Mouse (Mus musculus): ENCODE measurements around the gene Crebrf. TPM values are rescaled to one million over a fixed set of nuclear protein-coding genes. Genes with fewer than 3 reads are reported as not detected.

The Crebrf gene
- polyA plus RNA-seq, 1 experiment from 2014 or later = 4.5 TPM

DNA sequence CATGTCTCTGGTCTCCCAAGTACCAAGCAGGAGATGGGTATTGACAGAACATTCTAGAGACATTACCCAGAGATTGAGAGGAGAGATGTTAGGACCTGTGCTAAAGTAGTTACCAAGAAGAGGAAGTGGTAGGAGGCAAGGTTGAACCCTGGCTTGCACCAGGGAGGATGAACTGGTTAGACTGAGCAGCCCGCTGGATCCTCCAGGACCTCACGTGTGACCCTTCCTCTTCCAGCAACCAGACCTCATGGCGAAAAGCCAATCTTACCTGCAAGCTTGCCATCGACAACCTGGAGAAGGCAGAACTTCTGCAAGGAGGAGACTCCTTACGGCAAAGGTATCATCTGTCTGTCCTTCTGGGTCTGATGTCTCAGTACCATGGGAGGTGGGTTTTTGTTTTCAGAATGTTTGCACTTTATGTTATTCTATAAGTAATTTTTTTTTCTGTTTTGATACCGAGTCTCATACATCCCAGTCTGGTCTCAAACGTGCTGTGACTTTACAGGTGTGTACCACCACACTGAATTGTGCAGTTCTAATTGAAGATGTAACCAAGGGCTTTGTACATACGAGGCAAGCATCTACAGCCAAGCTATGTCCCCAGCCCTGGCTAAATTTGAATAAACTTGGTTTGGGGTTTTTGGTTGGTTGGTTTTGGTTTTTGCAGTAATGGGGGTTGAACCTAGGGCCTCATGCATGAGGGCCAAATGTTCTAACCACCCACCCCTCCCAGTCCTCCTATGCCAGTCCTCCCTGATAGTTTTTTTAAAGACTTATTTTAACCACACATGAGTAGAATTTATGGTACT, 74.2 kb downstream of the Crebrf start:
- DNase-seq (ENCODE audit: low spot score) = peak; percentile 69
- H3K4me3 ChIP-seq = no peak overlapping the region
- H3K27me3 ChIP-seq (ENCODE audit: insufficient read depth, poor library complexity, severe bottlenecking) = no peaks in the 10 kb centered on the region
- H3K4me1 ChIP-seq = no peaks in the 10 kb centered on the region
- WGBS = 88% methylated on average over 8 of the region's 8 CpGs
- H3K27ac ChIP-seq = no peak overlapping the region
- no peaks in the 10 kb centered on the region for H3K9me3 ChIP-seq
- H3K36me3 ChIP-seq = peaks cover 79% of the 10 kb centered on the region

DNA sequence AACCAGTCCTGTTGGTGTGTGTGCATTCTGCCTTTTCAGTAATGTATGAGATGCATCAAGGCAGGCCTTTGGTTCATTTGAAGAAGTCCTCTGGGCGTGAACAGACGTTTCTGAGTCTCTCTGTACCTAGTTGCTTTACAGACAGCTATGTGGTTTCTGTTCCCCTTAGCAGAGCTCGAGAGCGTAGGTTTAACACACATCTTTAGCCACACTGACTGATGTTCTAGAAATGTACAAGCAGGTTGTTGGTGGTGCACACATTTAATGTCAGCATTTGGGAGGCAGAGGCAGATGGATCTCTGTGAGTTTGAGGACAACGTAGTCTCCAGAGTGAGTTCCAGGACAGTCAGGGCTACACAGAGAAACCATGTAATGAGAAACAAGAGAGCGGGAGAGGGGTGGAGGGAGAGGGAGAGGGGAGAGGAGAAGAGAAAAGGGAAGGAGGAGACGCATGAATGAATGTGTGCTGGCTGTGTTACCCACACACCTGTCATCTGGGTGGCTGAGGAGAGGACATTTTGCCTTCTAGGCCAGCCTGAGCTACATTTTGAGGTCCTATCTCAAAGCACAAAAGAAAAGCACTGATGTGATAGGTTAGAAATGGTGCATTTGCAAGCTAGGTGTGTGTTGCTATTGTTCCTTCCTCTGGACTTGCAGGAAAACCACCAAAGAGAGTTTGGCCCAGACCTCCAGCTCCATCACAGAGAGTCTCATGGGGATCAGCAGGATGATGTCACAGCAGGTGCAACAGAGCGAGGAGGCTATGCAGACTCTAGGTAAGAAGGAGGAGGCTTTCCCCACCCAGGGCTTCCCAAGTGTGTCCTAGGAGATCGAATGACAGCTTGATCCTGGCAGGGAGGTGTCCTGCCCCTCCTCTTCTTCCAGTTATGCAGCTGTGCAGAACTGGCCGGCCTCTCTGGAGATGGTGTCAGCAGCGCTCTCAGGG, 75.1 kb downstream of the Crebrf start:
- no peak overlapping the region for H3K27ac ChIP-seq
- H3K9me3 ChIP-seq = no peaks in the 10 kb centered on the region
- WGBS = 85% methylated on average over 11 of the region's 11 CpGs
- H3K4me1 ChIP-seq = peaks cover 8% of the 10 kb centered on the region
- peaks cover 71% of the 10 kb centered on the region for H3K36me3 ChIP-seq
- no peaks in the 10 kb centered on the region for H3K27me3 ChIP-seq (ENCODE audit: insufficient read depth, poor library complexity, severe bottlenecking)
- peak; percentile 33 for DNase-seq (ENCODE audit: low spot score)
- no peak overlapping the region for H3K4me3 ChIP-seq

DNA sequence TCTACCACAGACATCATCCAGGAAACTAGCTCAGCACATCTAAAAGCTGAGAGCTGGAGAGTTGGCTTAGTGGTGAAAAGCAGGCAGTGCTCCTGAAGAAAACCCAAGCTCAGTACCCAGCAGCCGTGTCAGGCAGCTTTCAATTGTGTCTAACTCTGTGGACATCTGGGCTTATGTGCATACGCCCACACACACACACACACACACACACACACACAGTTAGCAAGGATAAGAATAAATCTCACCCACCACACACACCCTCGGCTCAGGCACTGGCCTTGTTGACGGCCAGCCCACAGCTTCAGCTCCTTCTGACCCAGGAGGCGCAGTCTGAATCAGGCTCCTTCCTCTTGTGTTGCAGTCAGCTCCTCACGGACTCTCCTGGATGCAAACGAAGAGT, 76.1 kb downstream of the Crebrf start:
- peak; percentile 72 for DNase-seq (ENCODE audit: low spot score)
- no peaks in the 10 kb centered on the region for H3K27me3 ChIP-seq (ENCODE audit: insufficient read depth, poor library complexity, severe bottlenecking)
- H3K4me1 ChIP-seq = peaks cover 12% of the 10 kb centered on the region
- H3K36me3 ChIP-seq = peaks cover 63% of the 10 kb centered on the region
- no peaks in the 10 kb centered on the region for H3K9me3 ChIP-seq
- no peak overlapping the region for H3K27ac ChIP-seq
- no peak overlapping the region for H3K4me3 ChIP-seq
- WGBS = 84% methylated on average over 7 of the region's 7 CpGs

DNA sequence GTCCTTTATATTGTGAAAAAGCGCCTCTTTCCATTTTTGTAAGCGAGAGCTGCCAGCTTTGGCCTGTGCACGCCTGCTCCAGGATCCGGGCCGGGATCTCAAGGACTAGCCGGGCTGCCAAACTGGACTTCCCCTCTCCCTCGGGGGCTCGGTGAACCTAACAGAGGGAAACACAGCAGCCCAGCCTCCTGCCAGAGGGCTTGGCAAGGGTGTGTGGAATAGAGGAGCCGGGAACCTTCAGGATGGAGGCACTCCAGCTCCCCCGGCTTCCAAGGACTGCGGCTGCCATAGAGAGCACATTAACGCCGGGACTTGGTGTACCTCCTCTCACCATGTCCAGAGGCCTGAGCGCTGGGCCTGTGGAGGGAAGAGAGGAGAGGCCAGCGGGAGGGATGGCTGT, 76.6 kb downstream of the Crebrf start:
- peak; percentile 58 for DNase-seq (ENCODE audit: low spot score)
- H3K4me3 ChIP-seq = no peak overlapping the region
- peaks cover 16% of the 10 kb centered on the region for H3K4me1 ChIP-seq
- H3K27me3 ChIP-seq (ENCODE audit: insufficient read depth, poor library complexity, severe bottlenecking) = no peaks in the 10 kb centered on the region
- no peak overlapping the region; the same call in 1 of the 2 replicates for H3K27ac ChIP-seq
- H3K36me3 ChIP-seq = peaks cover 57% of the 10 kb centered on the region
- WGBS = 89% methylated on average over 15 of the region's 15 CpGs
- no peaks in the 10 kb centered on the region for H3K9me3 ChIP-seq

DNA sequence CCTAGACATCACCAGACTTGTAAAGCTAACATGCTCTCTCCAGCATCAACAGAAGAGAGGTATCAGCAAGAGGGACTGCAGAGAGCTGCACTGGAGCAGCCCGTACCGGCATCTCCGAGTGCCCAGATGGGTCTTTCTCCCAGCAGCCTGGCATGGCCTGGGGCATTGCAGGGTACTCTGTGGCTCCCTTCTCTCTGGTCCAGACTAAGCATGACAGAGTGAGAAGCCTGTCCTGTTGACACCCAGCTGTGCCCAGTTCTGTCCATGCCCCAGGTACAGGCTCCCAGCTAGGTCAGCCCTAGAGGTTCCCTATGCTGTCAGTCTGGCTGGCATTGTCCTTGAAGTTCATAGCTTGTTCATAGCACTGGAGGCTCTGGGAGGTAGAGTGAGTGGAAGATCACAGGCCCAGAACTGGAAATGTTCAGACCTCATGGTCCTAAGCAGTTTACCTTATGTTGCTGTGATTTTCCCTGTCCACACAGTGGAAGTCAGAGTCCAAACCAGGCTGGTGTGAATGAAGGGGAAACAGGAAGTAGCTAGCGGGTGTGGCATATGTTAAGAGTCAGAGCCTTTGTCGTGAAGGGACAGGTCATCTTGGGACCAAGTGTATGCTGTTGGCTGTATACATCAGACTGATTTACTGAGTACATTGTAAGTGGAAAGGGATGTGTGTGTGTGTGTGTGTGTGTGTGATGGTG, 77.8 kb downstream of the Crebrf start:
- no peaks in the 10 kb centered on the region for H3K9me3 ChIP-seq
- no peaks in the 10 kb centered on the region for H3K27me3 ChIP-seq (ENCODE audit: insufficient read depth, poor library complexity, severe bottlenecking)
- no peak overlapping the region for H3K27ac ChIP-seq
- peak; percentile 75 for DNase-seq (ENCODE audit: low spot score)
- peaks cover 26% of the 10 kb centered on the region for H3K4me1 ChIP-seq
- peaks cover 51% of the 10 kb centered on the region for H3K36me3 ChIP-seq
- no peak overlapping the region for H3K4me3 ChIP-seq
- WGBS = 80% methylated on average over 5 of the region's 5 CpGs

DNA sequence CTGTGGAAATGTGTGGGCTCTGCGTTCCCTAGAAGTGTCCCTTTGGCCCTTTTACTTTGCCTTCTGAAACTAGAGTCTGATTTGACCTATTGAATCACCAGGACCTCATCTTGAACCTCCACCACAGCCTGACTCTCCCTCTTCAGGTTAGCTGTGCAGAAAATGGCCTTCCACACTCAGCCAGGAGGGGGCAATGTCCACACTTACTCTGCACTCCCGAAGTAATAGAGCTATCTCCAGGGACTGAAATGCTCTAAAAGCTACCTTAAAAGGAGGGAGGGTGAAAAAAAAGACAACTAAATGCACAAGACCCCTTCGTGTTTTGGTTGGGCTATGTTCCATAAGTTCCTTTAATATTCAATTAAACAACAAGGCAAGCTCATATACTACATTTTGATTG, 79.3 kb downstream of the Crebrf start:
- Histone ChIP-seq H3K27ac (0 out of 2 replicates have a peak overlapping the region, but pooled peaks have one; percentile 7), H3K9me3 (no peaks in the 10 kb centered on the region), H3K4me1 (peaks cover 26% of the 10 kb centered on the region), H3K4me3 (no peak overlapping the region), H3K36me3 (peaks cover 35% of the 10 kb centered on the region), H3K27me3 (ENCODE audit: insufficient read depth, poor library complexity, severe bottlenecking) (no peaks in the 10 kb centered on the region)
- peak; percentile 78 for DNase-seq (ENCODE audit: low spot score)
- WGBS = 16% methylated on average over 3 of the region's 3 CpGs

DNA sequence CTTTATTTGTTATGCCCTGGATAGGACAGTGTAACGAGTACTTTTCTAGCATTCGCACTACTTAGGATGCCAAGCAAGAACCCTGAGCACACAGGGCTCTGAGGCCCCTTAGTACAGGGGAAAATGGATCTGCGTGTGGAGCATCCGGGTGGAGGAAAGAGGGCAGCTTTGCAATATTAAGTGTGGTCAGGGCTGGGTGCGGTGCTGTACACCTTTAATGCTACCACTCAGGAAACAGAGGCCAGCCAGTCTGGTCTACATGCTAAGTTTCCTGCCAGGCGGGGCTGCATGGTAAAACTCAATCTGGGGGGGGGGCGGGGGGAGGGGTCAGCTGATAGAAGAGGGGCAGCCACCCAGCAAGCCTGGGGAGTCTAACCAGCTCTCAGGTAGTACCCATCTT, 79.9 kb downstream of the Crebrf start:
- no peak overlapping the region for H3K4me3 ChIP-seq
- peaks cover 26% of the 10 kb centered on the region for H3K4me1 ChIP-seq
- no peaks in the 10 kb centered on the region for H3K27me3 ChIP-seq (ENCODE audit: insufficient read depth, poor library complexity, severe bottlenecking)
- peak overlapping the region; percentile 10; the same call in 1 of the 2 replicates for H3K27ac ChIP-seq
- peaks cover 29% of the 10 kb centered on the region for H3K36me3 ChIP-seq
- no peaks in the 10 kb centered on the region for H3K9me3 ChIP-seq
- WGBS = 54% methylated on average over 7 of the region's 7 CpGs
- peak; percentile 55 for DNase-seq (ENCODE audit: low spot score)

DNA sequence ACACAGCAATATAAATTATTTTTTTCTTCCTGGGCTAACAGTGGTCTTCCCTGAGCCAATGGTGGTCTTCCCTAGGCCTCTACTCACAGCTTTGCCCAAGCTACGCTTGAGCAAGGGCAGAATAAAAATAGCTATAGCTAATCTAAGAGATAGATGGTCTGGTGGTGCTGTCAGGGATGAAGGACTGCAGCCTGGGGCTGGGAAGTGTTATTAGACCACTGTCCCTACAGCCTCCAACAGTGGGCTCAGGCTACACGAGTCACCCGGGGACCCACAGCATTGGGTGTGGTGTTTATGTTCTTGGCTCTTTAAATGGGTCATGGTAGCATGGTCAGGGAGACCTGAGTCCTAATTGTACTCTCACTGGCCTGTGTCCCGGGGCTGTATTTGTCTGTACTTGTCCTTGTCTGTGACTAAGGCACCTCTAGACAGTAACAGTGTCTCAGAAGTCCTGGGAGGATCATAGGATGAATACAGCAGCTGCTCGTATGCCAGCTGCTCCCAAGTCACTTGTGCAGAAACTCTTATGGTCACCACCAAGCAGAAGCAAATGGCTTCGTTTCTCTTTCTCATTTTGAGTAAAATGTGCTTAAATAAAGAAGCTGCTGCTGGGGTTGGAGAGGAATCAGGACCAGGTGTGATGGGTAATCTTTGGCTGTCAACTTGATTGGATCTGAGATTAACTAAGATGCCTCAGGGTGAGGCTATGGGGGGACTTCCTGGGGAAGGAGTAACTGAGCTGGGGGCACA, 82.1 kb downstream of the Crebrf start:
- no peak for DNase-seq (ENCODE audit: low spot score)
- H3K4me1 ChIP-seq = peaks cover 26% of the 10 kb centered on the region
- no peaks in the 10 kb centered on the region for H3K9me3 ChIP-seq
- peaks cover 7% of the 10 kb centered on the region for H3K36me3 ChIP-seq
- 0 out of 2 replicates have a peak overlapping the region, but pooled peaks have one; percentile 6 for H3K4me3 ChIP-seq
- 35% methylated on average over 6 of the region's 6 CpGs for WGBS
- peak overlapping the region; percentile 79 for H3K27ac ChIP-seq
- no peaks in the 10 kb centered on the region for H3K27me3 ChIP-seq (ENCODE audit: insufficient read depth, poor library complexity, severe bottlenecking)

DNA sequence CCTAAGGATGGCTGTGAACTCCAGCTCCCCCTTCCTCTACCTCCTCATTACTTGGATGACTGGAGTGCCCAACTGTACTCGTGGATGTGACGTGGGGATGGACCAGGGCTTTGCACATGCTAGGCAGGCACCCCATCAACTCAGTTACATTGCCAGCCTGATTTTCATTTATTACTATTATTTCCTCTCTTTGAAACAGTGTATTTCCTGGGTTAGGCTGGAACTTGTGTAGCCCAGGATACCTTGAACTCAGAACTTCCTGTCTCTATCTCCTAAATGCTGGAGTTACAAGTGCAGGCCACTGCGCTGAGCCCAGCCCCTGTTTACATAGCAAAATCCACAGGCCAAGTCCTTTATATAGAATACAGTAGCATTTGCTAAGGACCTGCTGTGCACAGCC, 87.4 kb downstream of the Crebrf start:
- H3K27ac ChIP-seq = no peak overlapping the region
- DNase-seq (ENCODE audit: low spot score) = peak; percentile 51
- 77% methylated on average over 3 of the region's 3 CpGs for WGBS
- no peaks in the 10 kb centered on the region for H3K9me3 ChIP-seq
- H3K27me3 ChIP-seq (ENCODE audit: insufficient read depth, poor library complexity, severe bottlenecking) = no peaks in the 10 kb centered on the region
- peaks cover 2% of the 10 kb centered on the region; the same call in 1 of the 2 replicates for H3K4me1 ChIP-seq
- H3K4me3 ChIP-seq = no peak overlapping the region
- no peaks in the 10 kb centered on the region for H3K36me3 ChIP-seq

DNA sequence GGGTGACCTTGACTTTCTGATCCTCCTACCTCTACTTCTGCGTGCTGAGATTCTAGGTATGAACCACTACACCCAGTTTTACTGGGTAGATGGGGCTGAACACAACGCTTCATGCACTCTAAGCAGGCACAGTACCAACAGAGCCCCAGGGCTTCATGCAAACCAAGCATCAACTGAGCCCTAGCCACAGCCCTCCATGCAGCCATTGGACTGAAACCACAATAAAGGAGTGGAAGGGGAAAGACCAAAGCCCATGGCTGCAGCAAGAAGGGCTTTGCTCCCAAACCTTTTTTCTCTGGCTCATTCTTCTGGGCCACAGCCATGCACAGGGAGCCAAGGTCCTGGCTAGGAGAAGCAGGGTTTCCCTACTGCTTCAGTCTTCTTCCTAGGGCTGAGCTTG, 97.2 kb downstream of the Crebrf start:
- H3K27me3 ChIP-seq (ENCODE audit: insufficient read depth, poor library complexity, severe bottlenecking) = no peaks in the 10 kb centered on the region
- no peaks in the 10 kb centered on the region for H3K9me3 ChIP-seq
- H3K4me1 ChIP-seq = peaks cover 18% of the 10 kb centered on the region
- H3K4me3 ChIP-seq = no peak overlapping the region
- WGBS = 71% methylated on average over 2 of the region's 2 CpGs
- peak; percentile 20 for DNase-seq (ENCODE audit: low spot score)
- peak overlapping the region; percentile 54; the same call in 1 of the 2 replicates for H3K27ac ChIP-seq
- H3K36me3 ChIP-seq = no peaks in the 10 kb centered on the region

DNA sequence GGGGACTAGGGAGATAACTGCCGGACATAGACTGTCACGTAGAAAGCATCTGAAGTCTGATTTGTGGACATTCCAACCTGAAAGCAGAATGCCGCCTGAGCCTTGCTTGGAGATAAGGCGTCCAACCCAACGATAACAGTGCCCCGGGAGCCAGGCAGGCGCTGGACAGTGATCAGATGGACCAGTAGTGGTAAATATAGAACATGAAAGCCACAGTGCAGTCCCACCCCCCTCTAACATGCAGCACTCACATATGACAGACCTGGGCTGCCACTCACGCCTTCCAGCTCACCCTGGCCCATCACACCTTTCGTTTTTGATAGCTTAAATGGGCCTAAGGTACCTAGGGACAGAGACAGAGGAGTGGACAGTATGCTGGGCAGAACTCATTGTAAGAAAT, 98.0 kb downstream of the Crebrf start:
- H3K4me1 ChIP-seq = peaks cover 18% of the 10 kb centered on the region
- 0 out of 2 replicates have a peak overlapping the region, but pooled peaks have one; percentile 10 for H3K4me3 ChIP-seq
- no peaks in the 10 kb centered on the region for H3K9me3 ChIP-seq
- no peaks in the 10 kb centered on the region for H3K36me3 ChIP-seq
- 42% methylated on average over 9 of the region's 9 CpGs for WGBS
- peak; percentile 82 for DNase-seq (ENCODE audit: low spot score)
- H3K27me3 ChIP-seq (ENCODE audit: insufficient read depth, poor library complexity, severe bottlenecking) = no peaks in the 10 kb centered on the region
- H3K27ac ChIP-seq = peak overlapping the region; percentile 54

DNA sequence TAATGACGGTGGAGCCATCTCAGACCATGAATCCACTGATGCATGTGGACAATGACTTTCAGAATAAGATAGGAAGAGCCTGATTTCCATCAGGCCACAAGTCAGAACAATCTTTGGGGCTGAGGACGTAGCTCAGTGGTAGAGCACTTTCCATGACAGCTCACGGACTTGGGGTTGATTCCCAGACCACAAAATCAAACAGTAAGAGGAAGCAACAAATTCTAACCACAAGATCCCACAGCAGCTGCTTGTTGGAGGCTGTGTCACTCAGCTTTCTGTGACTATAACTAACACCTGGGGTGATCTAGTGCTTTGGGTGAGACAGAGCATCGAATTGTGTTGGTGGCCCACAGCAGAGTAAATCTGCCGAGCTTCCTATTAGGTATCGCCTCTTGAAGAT, 101.4 kb downstream of the Crebrf start:
- no peaks in the 10 kb centered on the region for H3K9me3 ChIP-seq
- 77% methylated on average over 6 of the region's 6 CpGs for WGBS
- no peak overlapping the region for H3K4me3 ChIP-seq
- peaks cover 18% of the 10 kb centered on the region for H3K4me1 ChIP-seq
- H3K27ac ChIP-seq = no peak overlapping the region
- peak; percentile 27 for DNase-seq (ENCODE audit: low spot score)
- H3K27me3 ChIP-seq (ENCODE audit: insufficient read depth, poor library complexity, severe bottlenecking) = no peaks in the 10 kb centered on the region
- no peaks in the 10 kb centered on the region for H3K36me3 ChIP-seq

Data from heart, embryonic 10.5 days (tissue).